Mouse (Mus musculus): ENCODE data around the gene Tbccd1. TPM values are rescaled to one million over a fixed set of nuclear protein-coding genes. Genes with fewer than 3 reads are reported as not detected.
A peak's percentile ranks its signal among the peaks of the same experiment; 100 is the strongest.

Gene Tbccd1
- total and polyA plus RNA-seq, 2 experiments from 2014 or later, result 16.9 to 17.5 TPM

DNA sequence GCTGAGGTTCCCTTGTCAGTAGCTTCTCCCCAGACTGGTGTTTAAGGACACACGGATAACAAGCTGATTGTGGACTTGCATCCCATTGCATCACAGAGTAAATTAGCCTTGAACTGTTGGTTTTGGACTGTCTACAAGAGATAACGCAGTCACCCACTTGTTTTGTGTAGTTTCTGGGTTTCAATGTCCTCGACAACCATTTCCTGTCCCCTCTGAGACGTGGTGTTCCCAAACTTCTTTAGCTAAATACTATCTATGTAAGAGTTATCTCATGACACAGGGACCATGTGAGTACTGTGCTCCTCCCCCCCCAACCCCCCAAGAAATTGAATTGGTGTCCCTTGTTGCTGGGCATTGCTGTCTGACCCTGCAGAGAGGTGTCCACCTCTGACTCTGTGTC is 24.0 kb upstream of the Tbccd1 start:
- ATAC-seq, result no peak
- Histone ChIP-seq H3K4me1 (ENCODE audit: insufficient read depth, low read length) (no peaks in the 10 kb centered on the region), H3K27ac (no peak overlapping the region), H3K4me2 (ENCODE audit: low read depth, low read length) (no peak overlapping the region), H3K36me3 (ENCODE audit: insufficient read depth, low read length) (no peaks in the 10 kb centered on the region), H3K9ac (replicated peaks; ENCODE audit: low read length) (no peak overlapping the region), H3K4me3 (ENCODE audit: low read length) (no peak overlapping the region), H3K9me3 (ENCODE audit: low read length) (no peaks in the 10 kb centered on the region), H3K27me3 (ENCODE audit: insufficient read depth, low read length) (no peaks in the 10 kb centered on the region)
- WGBS, result 72% methylated on average over 4 of the region's 4 CpGs
- no peak for DNase-seq (ENCODE audit: low spot score)
- no peak for TF ChIP-seq CTCF (IDR thresholded peaks at IDR 0.05; ENCODE audit: low read depth)

DNA sequence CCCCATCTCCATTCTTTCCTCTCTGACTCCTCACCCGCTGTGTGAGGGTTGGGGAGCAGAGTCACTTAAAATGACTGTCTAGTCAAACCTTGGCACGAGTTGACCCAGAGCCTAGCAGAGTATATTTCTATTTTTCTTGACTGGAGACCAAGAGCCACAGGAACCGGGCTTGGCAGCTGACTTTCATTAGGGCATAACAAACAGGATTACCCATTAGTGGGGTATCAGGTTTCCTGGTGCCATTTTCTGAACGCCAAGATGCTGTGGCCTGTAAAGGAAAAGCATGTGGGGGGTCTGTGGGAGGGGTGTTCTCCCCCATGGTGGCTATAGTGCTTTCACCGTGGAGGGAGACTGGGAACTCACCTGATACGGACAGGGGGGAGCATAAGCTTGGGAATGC is 23.4 kb upstream of the Tbccd1 start:
- ATAC-seq (peak; percentile 45; the same call in 1 of the 2 replicates), DNase-seq (ENCODE audit: low spot score) (peak; percentile 51)
- TF ChIP-seq CTCF (IDR thresholded peaks at IDR 0.05; ENCODE audit: low read depth), result no peak
- no peaks in the 10 kb centered on the region for H3K9me3 ChIP-seq (ENCODE audit: low read length)
- no peaks in the 10 kb centered on the region for H3K27me3 ChIP-seq (ENCODE audit: insufficient read depth, low read length)
- H3K9ac ChIP-seq (replicated peaks; ENCODE audit: low read length), result no peak overlapping the region
- no peak overlapping the region for H3K4me3 ChIP-seq (ENCODE audit: low read length)
- no peak overlapping the region for H3K27ac ChIP-seq
- no peaks in the 10 kb centered on the region for H3K36me3 ChIP-seq (ENCODE audit: insufficient read depth, low read length)
- no peaks in the 10 kb centered on the region for H3K4me1 ChIP-seq (ENCODE audit: insufficient read depth, low read length)
- 15% methylated on average over 6 of the region's 6 CpGs for WGBS
- no peak overlapping the region for H3K4me2 ChIP-seq (ENCODE audit: low read depth, low read length)

DNA sequence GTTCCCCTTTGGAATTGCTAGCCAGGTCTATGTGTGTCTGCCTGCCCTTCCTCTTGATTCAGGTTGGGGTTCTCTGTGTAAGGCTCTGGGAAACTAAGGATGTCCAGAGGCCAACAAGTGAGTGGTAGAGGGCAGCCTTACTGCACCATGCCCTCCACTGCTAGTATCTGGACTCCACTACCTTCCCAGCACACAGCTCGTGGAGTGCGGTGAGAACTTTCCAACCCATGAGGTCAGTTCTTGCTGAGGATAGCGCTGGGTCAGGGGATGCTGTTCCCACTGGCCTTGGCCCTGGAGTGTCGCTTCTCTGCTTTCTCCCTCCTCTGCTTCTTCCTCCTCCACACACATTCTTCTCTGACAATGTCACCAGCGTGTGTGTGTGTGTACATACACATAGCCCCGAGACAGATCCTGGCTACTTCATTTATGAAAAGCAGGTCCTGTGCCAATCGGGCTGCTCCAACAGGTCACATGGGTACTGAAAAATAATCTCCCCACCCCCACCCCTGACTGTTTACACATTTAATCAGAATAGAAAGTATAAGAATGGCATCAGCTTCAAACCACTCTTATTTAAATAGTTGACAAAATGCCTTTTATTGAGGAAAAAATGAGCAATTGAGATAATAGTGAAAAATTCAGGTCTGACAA is 22.6 kb upstream of the Tbccd1 start:
- Histone ChIP-seq H3K4me3 (ENCODE audit: low read length) (no peak overlapping the region), H3K27ac (no peak overlapping the region), H3K9me3 (ENCODE audit: low read length) (no peaks in the 10 kb centered on the region), H3K4me1 (ENCODE audit: insufficient read depth, low read length) (no peaks in the 10 kb centered on the region), H3K9ac (replicated peaks; ENCODE audit: low read length) (0 out of 2 replicates have a peak overlapping the region, but pooled peaks have one; percentile 9), H3K36me3 (ENCODE audit: insufficient read depth, low read length) (no peaks in the 10 kb centered on the region), H3K4me2 (ENCODE audit: low read depth, low read length) (no peak overlapping the region), H3K27me3 (ENCODE audit: insufficient read depth, low read length) (no peaks in the 10 kb centered on the region)
- DNase-seq (ENCODE audit: low spot score) (no peak), ATAC-seq (no peak)
- no peak for TF ChIP-seq CTCF (IDR thresholded peaks at IDR 0.05; ENCODE audit: low read depth)
- 64% methylated on average over 7 of the region's 7 CpGs for WGBS

DNA sequence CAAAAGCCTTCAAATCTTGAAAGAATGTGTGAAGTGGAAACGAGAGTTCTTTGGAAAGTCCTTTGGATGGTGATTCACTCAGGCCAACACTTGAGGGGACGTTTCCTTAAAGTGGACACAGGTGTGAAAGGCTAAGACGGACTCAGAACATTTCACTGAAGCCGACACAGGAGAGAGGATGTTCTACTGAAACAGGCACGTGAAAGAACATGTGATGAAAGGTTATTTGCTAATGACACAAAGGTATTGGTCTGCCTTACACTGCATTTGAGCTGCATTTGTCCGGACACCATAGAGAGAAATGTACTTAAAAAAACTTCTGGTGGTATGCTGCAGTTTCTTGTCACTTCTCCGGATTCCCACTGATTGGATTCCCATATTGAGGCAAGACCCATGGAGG is 21.2 kb upstream of the Tbccd1 start:
- no peaks in the 10 kb centered on the region for H3K27me3 ChIP-seq (ENCODE audit: insufficient read depth, low read length)
- ATAC-seq (no peak), DNase-seq (ENCODE audit: low spot score) (no peak)
- H3K4me1 ChIP-seq (ENCODE audit: insufficient read depth, low read length), result no peaks in the 10 kb centered on the region
- H3K4me3 ChIP-seq (ENCODE audit: low read length), result no peak overlapping the region
- WGBS, result 84% methylated on average over 7 of the region's 7 CpGs
- no peak overlapping the region for H3K4me2 ChIP-seq (ENCODE audit: low read depth, low read length)
- H3K9ac ChIP-seq (replicated peaks; ENCODE audit: low read length), result no peak overlapping the region
- H3K36me3 ChIP-seq (ENCODE audit: insufficient read depth, low read length), result no peaks in the 10 kb centered on the region
- no peak for TF ChIP-seq CTCF (IDR thresholded peaks at IDR 0.05; ENCODE audit: low read depth)
- no peak overlapping the region for H3K27ac ChIP-seq
- H3K9me3 ChIP-seq (ENCODE audit: low read length), result no peaks in the 10 kb centered on the region

DNA sequence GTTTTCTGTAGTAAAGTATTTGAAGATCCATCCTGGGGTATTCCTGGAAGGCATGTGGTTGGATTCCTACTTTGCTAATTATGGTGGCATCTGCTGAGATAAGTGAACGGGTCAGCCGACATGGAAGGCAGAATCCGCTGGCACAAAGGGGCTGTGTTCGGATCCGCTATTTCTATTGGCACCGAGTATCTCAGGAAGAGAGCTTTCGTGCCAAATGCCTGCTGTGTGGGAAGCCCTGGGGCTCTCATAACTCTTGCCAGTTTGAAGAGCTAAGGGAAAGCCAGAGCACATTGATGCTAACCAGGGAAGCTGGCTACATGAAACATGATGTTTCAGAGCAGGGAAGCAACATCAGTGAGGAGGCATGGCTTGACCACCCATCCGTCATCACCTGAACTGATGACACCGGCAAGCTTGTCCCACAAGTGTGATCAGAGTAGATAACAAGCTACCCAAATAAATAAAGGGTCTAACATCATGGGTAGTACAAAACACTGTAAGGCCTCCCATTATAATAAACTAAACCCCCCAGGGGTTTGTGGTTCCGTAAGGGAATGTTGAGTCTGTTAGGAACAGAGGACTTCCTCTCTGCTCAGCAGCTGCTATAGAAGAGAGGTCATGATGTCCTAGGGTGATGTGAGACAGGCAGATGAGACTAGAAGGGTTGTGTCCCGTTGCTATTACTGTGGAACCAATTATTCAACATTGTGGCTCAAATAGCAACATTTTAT is 20.4 kb upstream of the Tbccd1 start:
- 46% methylated on average over 11 of the region's 11 CpGs for WGBS

DNA sequence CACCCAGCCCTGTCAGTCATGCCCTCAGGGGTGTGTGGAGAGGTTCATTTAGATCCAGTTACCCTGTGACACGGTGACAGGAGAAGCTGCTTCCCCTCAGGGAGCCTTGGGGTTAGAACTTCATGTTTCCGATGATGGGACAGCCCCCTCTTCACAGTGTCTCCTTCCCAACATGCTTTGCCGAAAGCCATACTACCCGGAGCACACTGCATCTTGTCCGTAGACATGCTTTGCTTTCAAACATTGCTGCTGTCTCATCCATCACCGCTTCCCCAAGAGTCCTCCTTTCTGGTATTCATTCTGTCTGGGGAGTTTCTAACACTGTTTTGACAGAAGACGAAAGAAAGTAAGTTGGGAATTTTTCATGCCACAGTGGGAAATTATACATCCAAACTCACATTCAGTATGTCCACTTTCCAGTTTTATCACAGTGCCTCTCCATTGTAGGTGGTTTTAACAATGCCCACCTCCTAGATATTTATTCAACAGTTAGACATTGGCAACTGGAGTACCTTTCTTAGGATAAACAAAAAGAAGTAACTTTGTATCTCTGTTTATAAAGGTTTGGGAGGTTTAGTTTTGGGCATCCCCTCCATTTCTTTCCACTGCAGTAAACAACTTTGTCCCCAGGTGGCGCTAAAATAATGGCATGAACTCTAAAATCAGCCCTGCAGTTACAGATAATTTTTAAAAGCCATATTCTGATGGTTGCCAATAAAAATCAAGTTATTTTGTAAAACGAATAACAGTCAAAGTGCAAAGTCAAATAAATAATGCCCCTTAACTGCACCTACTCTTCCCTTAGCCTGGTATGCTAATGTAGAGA is 19.0 kb upstream of the Tbccd1 start:
- Histone ChIP-seq H3K9ac (replicated peaks; ENCODE audit: low read length) (no peak overlapping the region), H3K27ac (no peak overlapping the region), H3K9me3 (ENCODE audit: low read length) (no peaks in the 10 kb centered on the region), H3K4me2 (ENCODE audit: low read depth, low read length) (no peak overlapping the region), H3K27me3 (ENCODE audit: insufficient read depth, low read length) (no peaks in the 10 kb centered on the region), H3K36me3 (ENCODE audit: insufficient read depth, low read length) (peaks cover 19% of the 10 kb centered on the region; the same call in 1 of the 2 replicates), H3K4me3 (ENCODE audit: low read length) (no peak overlapping the region), H3K4me1 (ENCODE audit: insufficient read depth, low read length) (no peaks in the 10 kb centered on the region)
- ATAC-seq, result no peak
- TF ChIP-seq CTCF (IDR thresholded peaks at IDR 0.05; ENCODE audit: low read depth), result peak; percentile 79
- DNase-seq (ENCODE audit: low spot score), result peak; percentile 70
- WGBS, result 44% methylated on average over 9 of the region's 9 CpGs

More for the DNA sequence above, 20.4 kb upstream of the Tbccd1 start:
- no peak overlapping the region for H3K27ac ChIP-seq
- H3K4me2 ChIP-seq (ENCODE audit: low read depth, low read length), result no peak overlapping the region
- no peaks in the 10 kb centered on the region for H3K9me3 ChIP-seq (ENCODE audit: low read length)
- no peak overlapping the region for H3K9ac ChIP-seq (replicated peaks; ENCODE audit: low read length)
- DNase-seq (ENCODE audit: low spot score) (peak; percentile 60), ATAC-seq (no peak)
- H3K27me3 ChIP-seq (ENCODE audit: insufficient read depth, low read length), result no peaks in the 10 kb centered on the region
- peaks cover 7% of the 10 kb centered on the region; the same call in 1 of the 2 replicates for H3K36me3 ChIP-seq (ENCODE audit: insufficient read depth, low read length)
- no peaks in the 10 kb centered on the region for H3K4me1 ChIP-seq (ENCODE audit: insufficient read depth, low read length)
- H3K4me3 ChIP-seq (ENCODE audit: low read length), result no peak overlapping the region
- no peak for TF ChIP-seq CTCF (IDR thresholded peaks at IDR 0.05; ENCODE audit: low read depth)
